Mouse (Mus musculus): ENCODE measurements around the gene Il11ra1. TPM values are rescaled to one million over a fixed set of nuclear protein-coding genes. Genes with fewer than 3 reads are reported as not detected.

Il11ra1 gene
- polyA plus RNA-seq, 1 experiment from 2014 or later: 317 TPM

DNA sequence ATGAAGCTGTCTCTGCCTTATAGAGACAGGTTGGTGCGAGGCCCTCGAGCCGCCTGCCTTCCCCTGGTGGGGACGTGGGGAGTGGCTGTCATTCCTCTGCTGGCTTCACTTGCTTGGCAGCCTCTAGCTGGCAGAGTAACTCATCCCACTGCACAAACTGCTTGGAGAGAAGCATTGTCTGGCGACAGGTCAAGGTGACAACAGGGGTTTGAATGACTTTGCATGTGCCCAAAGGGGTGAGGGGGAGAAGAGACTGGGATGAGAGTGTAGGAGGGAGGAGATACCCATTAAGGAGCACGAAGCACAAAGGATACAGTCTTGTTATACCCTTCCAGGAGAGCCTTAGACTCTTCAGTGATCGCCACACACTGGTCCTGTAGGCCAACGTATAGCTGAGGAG is 15.3 kb downstream of the Il11ra1 start:
- Histone ChIP-seq H3K4me3 (ENCODE audit: low read depth, low read length) (no peak overlapping the region), H3K4me2 (ENCODE audit: low read depth, low read length) (no peak overlapping the region), H3K4me1 (ENCODE audit: control insufficient read depth, insufficient read depth, low read length) (peaks cover 17% of the 10 kb centered on the region), H3K27me3 (replicated peaks; ENCODE audit: control insufficient read depth, insufficient read depth, low read length) (no peaks in the 10 kb centered on the region), H3K9me3 (ENCODE audit: control insufficient read depth, low read length) (no peaks in the 10 kb centered on the region), H3K27ac (replicated peaks; ENCODE audit: low read depth, low read length) (no peak overlapping the region), H3K9ac (ENCODE audit: low read depth, low read length) (no peak overlapping the region), H3K36me3 (ENCODE audit: control insufficient read depth, insufficient read depth, low read length) (peaks cover 35% of the 10 kb centered on the region; the same call in 1 of the 2 replicates)
- ATAC-seq (ENCODE audit: low read depth) (no peak), DNase-seq (ENCODE audit: low spot score) (no peak)
- 76% methylated on average over 8 of the region's 8 CpGs for WGBS

DNA sequence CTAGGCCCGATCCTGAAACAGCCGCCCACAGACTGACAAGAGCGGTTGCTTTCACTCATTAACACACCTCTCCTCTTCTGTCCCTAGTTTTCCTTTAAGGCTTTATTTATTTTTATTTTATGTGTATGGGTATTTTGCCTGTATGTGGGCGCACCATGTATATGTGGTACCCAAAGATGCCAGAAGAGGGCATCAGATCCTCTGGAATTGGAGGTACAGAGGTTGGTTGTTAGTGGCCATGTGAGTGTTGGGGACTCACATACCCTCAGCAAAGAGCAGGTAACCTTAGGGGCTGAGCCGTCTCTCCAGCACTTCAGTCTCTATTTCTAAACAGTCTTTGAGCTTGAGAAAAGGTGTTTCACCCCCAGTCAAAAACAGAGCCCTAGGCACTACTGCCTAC is 15.8 kb downstream of the Il11ra1 start:
- Histone ChIP-seq H3K9me3 (ENCODE audit: control insufficient read depth, low read length) (no peaks in the 10 kb centered on the region), H3K4me2 (ENCODE audit: low read depth, low read length) (no peak overlapping the region), H3K4me3 (ENCODE audit: low read depth, low read length) (no peak overlapping the region), H3K27ac (replicated peaks; ENCODE audit: low read depth, low read length) (no peak overlapping the region), H3K9ac (ENCODE audit: low read depth, low read length) (no peak overlapping the region), H3K4me1 (ENCODE audit: control insufficient read depth, insufficient read depth, low read length) (peaks cover 17% of the 10 kb centered on the region), H3K27me3 (replicated peaks; ENCODE audit: control insufficient read depth, insufficient read depth, low read length) (no peaks in the 10 kb centered on the region), H3K36me3 (ENCODE audit: control insufficient read depth, insufficient read depth, low read length) (peaks cover 33% of the 10 kb centered on the region; the same call in 1 of the 2 replicates)
- DNase-seq (ENCODE audit: low spot score) (no peak), ATAC-seq (ENCODE audit: low read depth) (no peak)
- WGBS: 84% methylated on average over 5 of the region's 5 CpGs

DNA sequence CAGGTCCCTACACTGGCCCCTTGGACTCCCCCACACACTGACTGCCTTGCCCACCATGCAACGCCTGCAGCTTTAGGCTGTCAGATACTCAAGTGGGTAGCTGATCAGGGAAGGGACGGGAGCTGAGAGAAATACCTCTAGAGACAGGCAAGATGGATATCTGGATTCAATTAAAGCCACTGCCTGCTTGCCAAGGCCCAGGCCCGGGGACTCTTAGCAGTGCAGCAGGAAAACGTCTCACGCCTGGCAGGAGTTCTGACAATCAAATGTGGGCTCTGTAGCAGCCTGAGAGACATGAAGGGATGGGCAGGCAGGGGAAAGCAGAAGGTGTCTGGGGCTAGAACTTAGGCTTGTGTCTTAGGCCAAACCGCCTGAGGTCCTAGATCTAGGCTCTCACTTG is 17.0 kb downstream of the Il11ra1 start:
- Histone ChIP-seq H3K4me3 (ENCODE audit: low read depth, low read length) (no peak overlapping the region), H3K4me1 (ENCODE audit: control insufficient read depth, insufficient read depth, low read length) (peaks cover 12% of the 10 kb centered on the region), H3K9ac (ENCODE audit: low read depth, low read length) (peak overlapping the region; percentile 17; the same call in 1 of the 2 replicates), H3K27me3 (replicated peaks; ENCODE audit: control insufficient read depth, insufficient read depth, low read length) (no peaks in the 10 kb centered on the region), H3K9me3 (ENCODE audit: control insufficient read depth, low read length) (no peaks in the 10 kb centered on the region), H3K27ac (replicated peaks; ENCODE audit: low read depth, low read length) (peak overlapping the region; percentile 25; the same call in 1 of the 2 replicates), H3K4me2 (ENCODE audit: low read depth, low read length) (no peak overlapping the region), H3K36me3 (ENCODE audit: control insufficient read depth, insufficient read depth, low read length) (peaks cover 27% of the 10 kb centered on the region; the same call in 1 of the 2 replicates)
- peak; percentile 73 for DNase-seq (ENCODE audit: low spot score)
- WGBS: 36% methylated on average over 6 of the region's 6 CpGs
- ATAC-seq (ENCODE audit: low read depth): no peak

DNA sequence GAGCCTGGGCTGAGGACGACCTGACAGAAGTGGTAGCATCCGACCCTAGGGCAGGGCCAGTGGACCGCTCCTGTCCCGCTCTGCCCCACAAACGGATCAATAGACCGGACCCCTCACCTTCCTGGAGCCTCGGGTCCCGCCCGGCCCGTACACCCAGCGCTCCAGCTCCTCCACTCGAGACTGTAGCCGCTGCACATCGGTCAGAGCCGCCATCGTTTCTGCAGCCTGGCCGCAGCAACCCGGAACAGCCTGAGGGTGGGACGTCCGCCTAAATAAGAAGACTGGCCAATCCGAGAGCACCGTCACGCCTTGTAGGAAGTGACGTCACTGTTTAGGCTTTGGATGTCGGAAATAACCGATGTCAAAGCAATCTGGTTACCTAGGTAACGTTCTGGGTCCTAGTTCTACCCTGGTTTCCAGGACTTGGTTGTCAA is 23.1 kb downstream of the Il11ra1 start, which contains the start of gene Dctn3:
Dctn3 (minus strand) TSS at position 253 of the 434 bp plus-strand sequence.
- H3K4me3 ChIP-seq (ENCODE audit: low read depth, low read length): peak within 1 kb of the TSS; percentile 65
- peaks cover 7% of the 10 kb centered on the region; the same call in 1 of the 2 replicates for H3K4me1 ChIP-seq (ENCODE audit: control insufficient read depth, insufficient read depth, low read length)
- H3K9me3 ChIP-seq (ENCODE audit: control insufficient read depth, low read length): no peaks in the 10 kb centered on the region
- ATAC-seq (ENCODE audit: low read depth) (peak; percentile 96), DNase-seq (ENCODE audit: low spot score) (peak; percentile 99)
- H3K4me2 ChIP-seq (ENCODE audit: low read depth, low read length): peak within 1 kb of the TSS; percentile 75
- H3K27ac ChIP-seq (replicated peaks; ENCODE audit: low read depth, low read length): no peak within 1 kb of the TSS
- H3K9ac ChIP-seq (ENCODE audit: low read depth, low read length): peak within 1 kb of the TSS; percentile 81
- peaks cover 42% of the 10 kb centered on the region for H3K27me3 ChIP-seq (replicated peaks; ENCODE audit: control insufficient read depth, insufficient read depth, low read length)
- peaks cover 21% of the 10 kb centered on the region; the same call in 1 of the 2 replicates for H3K36me3 ChIP-seq (ENCODE audit: control insufficient read depth, insufficient read depth, low read length)
- under 1% methylated on average over 27 of the region's 27 CpGs for WGBS

- DNase-seq (ENCODE audit: low spot score): no peak
Observed at GRCm38 (mm10) chr4:41726826-41727621, 27.2 kb downstream of the Il11ra1 start.

DNA sequence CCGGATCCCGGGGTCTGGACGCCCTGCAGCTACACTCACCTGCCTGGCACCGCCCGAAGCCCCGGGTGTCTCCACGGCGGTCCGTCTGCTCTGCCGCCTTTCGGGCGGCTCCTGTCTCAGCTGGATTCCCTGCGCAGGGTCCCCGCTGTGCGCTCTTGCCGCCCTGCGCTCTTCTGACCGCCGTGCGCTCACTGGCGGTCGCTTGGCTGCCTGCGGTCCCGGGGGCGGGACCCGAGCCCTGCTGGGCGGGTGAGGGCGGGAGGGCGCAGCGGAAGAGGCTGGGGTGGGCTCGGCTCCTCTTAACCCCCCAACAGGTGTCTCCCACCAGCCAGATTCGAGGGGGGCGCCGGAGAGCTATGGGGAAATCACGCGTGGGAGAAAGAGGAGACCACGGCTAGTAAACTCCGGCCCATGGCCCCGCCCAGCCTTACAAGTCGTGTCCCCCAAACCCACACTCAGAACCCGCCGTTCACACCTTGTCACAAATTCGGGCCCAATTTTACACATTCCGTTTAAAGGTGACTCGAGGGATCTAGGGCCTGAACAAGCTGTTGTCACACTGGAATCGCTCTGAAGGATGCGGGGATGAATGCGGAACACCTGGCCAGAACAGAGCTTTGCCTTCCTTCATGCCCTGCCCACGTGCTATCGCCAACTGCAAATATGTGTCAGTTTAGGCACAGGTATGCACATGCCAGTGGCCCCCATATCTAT is 31.4 kb downstream of the Il11ra1 start, which contains the start of gene Arid3c:
Arid3c (minus strand) TSS at position 91 of the 714 bp plus-strand sequence.
- H3K27ac ChIP-seq (replicated peaks; ENCODE audit: low read depth, low read length): no peak within 1 kb of the TSS
- WGBS: 5% methylated on average over 33 of the region's 50 CpGs

More at GRCm38 (mm10) chr4:41726826-41727621, 27.2 kb downstream of the Il11ra1 start:
- Histone ChIP-seq H3K9ac (ENCODE audit: low read depth, low read length) (no peak overlapping the region), H3K4me2 (ENCODE audit: low read depth, low read length) (no peak overlapping the region), H3K4me3 (ENCODE audit: low read depth, low read length) (no peak overlapping the region), H3K9me3 (ENCODE audit: control insufficient read depth, low read length) (no peaks in the 10 kb centered on the region), H3K27ac (replicated peaks; ENCODE audit: low read depth, low read length) (no peak overlapping the region), H3K27me3 (replicated peaks; ENCODE audit: control insufficient read depth, insufficient read depth, low read length) (peaks cover 79% of the 10 kb centered on the region), H3K36me3 (ENCODE audit: control insufficient read depth, insufficient read depth, low read length) (no peaks in the 10 kb centered on the region), H3K4me1 (ENCODE audit: control insufficient read depth, insufficient read depth, low read length) (peaks cover 10% of the 10 kb centered on the region)
- WGBS: 19% methylated on average over 20 of the region's 20 CpGs
- ATAC-seq (ENCODE audit: low read depth): no peak

GRCm38 (mm10) chr4:41737602-41738255 is 37.9 kb downstream of the Il11ra1 start:
- H3K9me3 ChIP-seq (ENCODE audit: control insufficient read depth, low read length): 0 out of 2 replicates have a peak, but pooled peaks cover 5% of the 10 kb centered on the region
- no peak overlapping the region for H3K9ac ChIP-seq (ENCODE audit: low read depth, low read length)
- ATAC-seq (ENCODE audit: low read depth) (peak; percentile 54; the same call in 1 of the 2 replicates), DNase-seq (ENCODE audit: low spot score) (peak; percentile 82)
- peaks cover 9% of the 10 kb centered on the region; the same call in 1 of the 2 replicates for H3K36me3 ChIP-seq (ENCODE audit: control insufficient read depth, insufficient read depth, low read length)
- H3K27me3 ChIP-seq (replicated peaks; ENCODE audit: control insufficient read depth, insufficient read depth, low read length): peaks cover 11% of the 10 kb centered on the region
- peaks cover 9% of the 10 kb centered on the region; the same call in 1 of the 2 replicates for H3K4me1 ChIP-seq (ENCODE audit: control insufficient read depth, insufficient read depth, low read length)
- no peak overlapping the region for H3K27ac ChIP-seq (replicated peaks; ENCODE audit: low read depth, low read length)
- WGBS: 39% methylated on average over 8 of the region's 8 CpGs
- H3K4me2 ChIP-seq (ENCODE audit: low read depth, low read length): no peak overlapping the region
- no peak overlapping the region for H3K4me3 ChIP-seq (ENCODE audit: low read depth, low read length)

More for the DNA sequence above, 31.4 kb downstream of the Il11ra1 start, which contains the start of gene Arid3c:
- H3K9ac ChIP-seq (ENCODE audit: low read depth, low read length): peak within 1 kb of the TSS; percentile 45
- peak within 1 kb of the TSS; percentile 36 for H3K4me3 ChIP-seq (ENCODE audit: low read depth, low read length)
- 0 out of 2 replicates have a peak, but pooled peaks cover 5% of the 10 kb centered on the region for H3K9me3 ChIP-seq (ENCODE audit: control insufficient read depth, low read length)
- H3K36me3 ChIP-seq (ENCODE audit: control insufficient read depth, insufficient read depth, low read length): no peaks in the 10 kb centered on the region
- H3K4me2 ChIP-seq (ENCODE audit: low read depth, low read length): peak within 1 kb of the TSS; percentile 63
- DNase-seq (ENCODE audit: low spot score) (no peak), ATAC-seq (ENCODE audit: low read depth) (peak; percentile 28; the same call in 1 of the 2 replicates)
- peaks cover 3% of the 10 kb centered on the region; the same call in 1 of the 2 replicates for H3K4me1 ChIP-seq (ENCODE audit: control insufficient read depth, insufficient read depth, low read length)
- peaks cover 70% of the 10 kb centered on the region for H3K27me3 ChIP-seq (replicated peaks; ENCODE audit: control insufficient read depth, insufficient read depth, low read length)

DNA sequence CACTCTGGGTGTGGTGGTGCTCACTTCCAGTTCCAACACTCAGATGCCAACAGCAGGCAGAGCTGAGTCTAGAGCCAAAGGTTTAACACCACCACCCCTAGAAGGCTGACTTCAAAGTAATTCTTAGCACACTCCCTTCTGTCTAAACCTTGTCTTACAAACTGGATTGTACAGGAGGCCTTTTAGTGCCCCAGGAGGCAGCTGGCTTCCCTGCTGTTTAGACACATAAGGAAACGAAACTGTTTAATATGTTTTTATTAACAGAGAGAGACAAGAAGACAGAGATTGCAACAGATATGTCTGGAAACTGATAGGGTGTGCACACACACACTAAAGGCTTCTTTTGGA is 38.4 kb downstream of the Il11ra1 start:
- no peak overlapping the region for H3K4me2 ChIP-seq (ENCODE audit: low read depth, low read length)
- DNase-seq (ENCODE audit: low spot score): no peak
- peaks cover 6% of the 10 kb centered on the region for H3K27me3 ChIP-seq (replicated peaks; ENCODE audit: control insufficient read depth, insufficient read depth, low read length)
- no peak overlapping the region for H3K9ac ChIP-seq (ENCODE audit: low read depth, low read length)
- WGBS: 67% methylated on average over 1 of the region's 1 CpGs
- ATAC-seq (ENCODE audit: low read depth): no peak
- H3K36me3 ChIP-seq (ENCODE audit: control insufficient read depth, insufficient read depth, low read length): peaks cover 9% of the 10 kb centered on the region; the same call in 1 of the 2 replicates
- no peak overlapping the region for H3K4me3 ChIP-seq (ENCODE audit: low read depth, low read length)
- 0 out of 2 replicates have a peak, but pooled peaks cover 5% of the 10 kb centered on the region for H3K9me3 ChIP-seq (ENCODE audit: control insufficient read depth, low read length)
- H3K27ac ChIP-seq (replicated peaks; ENCODE audit: low read depth, low read length): no peak overlapping the region
- H3K4me1 ChIP-seq (ENCODE audit: control insufficient read depth, insufficient read depth, low read length): peaks cover 9% of the 10 kb centered on the region; the same call in 1 of the 2 replicates
